ENCODE assay signal across 8 mouse cellular contexts in genomic region chr14:30594092-30594695, GRCm38 (mm10). TPM values are rescaled to one million over a fixed set of nuclear protein-coding genes. Genes with fewer than 3 reads are reported as not detected.
DNase-seq lines count a peak whose midpoint lies in the region; ATAC-seq and TF ChIP-seq lines count a peak whose summit lies in the region.

No protein-coding gene starts in this region.

- no peaks in the 10 kb centered on the region for H3K27me3 ChIP-seq in heart, embryonic 15.5 days
- H3K27me3 ChIP-seq in limb, embryonic 10.5 days (ENCODE audit: low read depth, poor library complexity, severe bottlenecking), result no peaks in the 10 kb centered on the region
- H3K27me3 ChIP-seq in midbrain, postnatal 0 days (ENCODE audit: insufficient read depth, low read length), result no peaks in the 10 kb centered on the region

- DNase-seq in adrenal gland, adult 2 months, result peak; percentile 78
- DNase-seq in adrenal gland, adult 18-20 months (ENCODE audit: low spot score in 2 of 2), result no peak
- DNase-seq in A20 (ENCODE audit: low read depth, low spot score), result peak; percentile 53
- peak; percentile 80 for DNase-seq in fibroblast of lung, adult 2 months (ENCODE audit: low read depth)
- peak; percentile 39 for DNase-seq in limb, embryonic 10.5 days (ENCODE audit: low spot score)
- peak; percentile 68 for DNase-seq in midbrain, postnatal 0 days (ENCODE audit: low spot score)
- DNase-seq in cerebellum, adult 11 months, result no peak

- peak; percentile 81 for ATAC-seq in heart, embryonic 15.5 days (replicated peaks; ENCODE audit: insufficient number of reproducible peaks, insufficient read depth, low FRiP score, low read depth)
- peak; percentile 62 for ATAC-seq in midbrain, postnatal 0 days (ENCODE audit: low FRiP score)

- H3K4me1 ChIP-seq in heart, embryonic 15.5 days (replicated peaks), result peaks cover 40% of the 10 kb centered on the region
- peaks cover 32% of the 10 kb centered on the region for H3K4me1 ChIP-seq in limb, embryonic 10.5 days
- H3K4me1 ChIP-seq in midbrain, postnatal 0 days (ENCODE audit: insufficient read depth, low read length), result no peaks in the 10 kb centered on the region

- 37% methylated on average over 7 of the region's 7 CpGs for WGBS in heart, embryonic 15.5 days
- 61% methylated on average over 7 of the region's 7 CpGs for WGBS in limb, embryonic 10.5 days
- WGBS in midbrain, postnatal 0 days, result 22% methylated on average over 7 of the region's 7 CpGs

- H3K4me3 ChIP-seq in heart, embryonic 15.5 days, result no peak overlapping the region
- no peak overlapping the region for H3K4me3 ChIP-seq in limb, embryonic 10.5 days
- no peak overlapping the region for H3K4me3 ChIP-seq in midbrain, postnatal 0 days (ENCODE audit: low read depth, low read length)

- no peak for TF ChIP-seq CTCF in midbrain, postnatal 0 days (IDR thresholded peaks at IDR 0.05)

- H3K9me3 ChIP-seq in heart, embryonic 15.5 days (replicated peaks), result no peaks in the 10 kb centered on the region
- no peaks in the 10 kb centered on the region for H3K9me3 ChIP-seq in limb, embryonic 10.5 days (replicated peaks)
- H3K9me3 ChIP-seq in midbrain, postnatal 0 days (ENCODE audit: low read length), result no peaks in the 10 kb centered on the region

- H3K4me2 ChIP-seq in heart, embryonic 15.5 days, result 0 out of 2 replicates have a peak overlapping the region, but pooled peaks have one; percentile 2
- H3K4me2 ChIP-seq in midbrain, postnatal 0 days (ENCODE audit: low read depth, low read length, poor library complexity, severe bottlenecking), result no peak overlapping the region

- peaks cover 18% of the 10 kb centered on the region for H3K36me3 ChIP-seq in heart, embryonic 15.5 days
- peaks cover 34% of the 10 kb centered on the region for H3K36me3 ChIP-seq in limb, embryonic 10.5 days
- H3K36me3 ChIP-seq in midbrain, postnatal 0 days (ENCODE audit: insufficient read depth, low read length), result no peaks in the 10 kb centered on the region

- peak overlapping the region; percentile 89 for H3K27ac ChIP-seq in heart, embryonic 15.5 days
- H3K27ac ChIP-seq in limb, embryonic 10.5 days, result peak overlapping the region; percentile 69
- peak overlapping the region; percentile 67; the same call in 1 of the 2 replicates for H3K27ac ChIP-seq in midbrain, postnatal 0 days (ENCODE audit: low read depth, low read length)

- peak overlapping the region; percentile 20; the same call in 1 of the 2 replicates for H3K9ac ChIP-seq in heart, embryonic 15.5 days
- H3K9ac ChIP-seq in midbrain, postnatal 0 days (replicated peaks; ENCODE audit: low read length, poor library complexity, severe bottlenecking), result 0 out of 2 replicates have a peak overlapping the region, but pooled peaks have one; percentile 3

RNA-seq across cellular contexts. Expression of gene Prkcd, which starts 31.8 kb away (rescaled TPM):
- 100 to 1,000 TPM in 1 of 2 experiments, 10 to 100 TPM in 1; 83.4 to 367 TPM for total RNA-seq in adrenal gland, adult 2 months (2021)
- polyA plus RNA-seq in adrenal gland, adult 2 months (2012; rRNA removed), result 266 and 407 TPM in 2 replicates
- 100 to 1,000 TPM; 123 to 353 TPM for total RNA-seq in adrenal gland, adult 18-20 months (2021)
- 37.5 and 49.6 TPM in 2 replicates for polyA plus RNA-seq in heart, embryonic 15.5 days (2015; fragmentation: Nextera tagmentation; extraction: Ambion mirVana)
- 26.0 and 36.8 TPM in 2 replicates for polyA plus RNA-seq in limb, embryonic 10.5 days (2016; fragmentation: Nextera tagmentation; extraction: Ambion mirVana)
- 17.0 and 19.1 TPM in 2 replicates for total RNA-seq in midbrain, postnatal 0 days (2014; rRNA removed)
- 12.1 and 13.2 TPM in 2 replicates for polyA plus RNA-seq in midbrain, postnatal 0 days (2015; fragmentation: Nextera tagmentation; extraction: Ambion mirVana)

RNA-seq across cellular contexts. Expression of gene Tkt, which starts 46.0 kb away (rescaled TPM):
- total RNA-seq in adrenal gland, adult 2 months (2021), result 1,000 to 10,000 TPM in 1 of 2 experiments, 100 to 1,000 TPM in 1; 736 to 1,496 TPM
- 1,206 and 1,589 TPM in 2 replicates for polyA plus RNA-seq in adrenal gland, adult 2 months (2012; rRNA removed)
- 1,000 to 10,000 TPM; 1,314 to 2,885 TPM for total RNA-seq in adrenal gland, adult 18-20 months (2021)
- polyA plus RNA-seq in heart, embryonic 15.5 days (2015; fragmentation: Nextera tagmentation; extraction: Ambion mirVana), result 65.8 and 112 TPM in 2 replicates
- 312 and 340 TPM in 2 replicates for polyA plus RNA-seq in limb, embryonic 10.5 days (2016; fragmentation: Nextera tagmentation; extraction: Ambion mirVana)
- total RNA-seq in midbrain, postnatal 0 days (2014; rRNA removed), result 364 and 388 TPM in 2 replicates
- polyA plus RNA-seq in midbrain, postnatal 0 days (2015; fragmentation: Nextera tagmentation; extraction: Ambion mirVana), result 241 and 251 TPM in 2 replicates

RNA-seq across cellular contexts. Expression of gene Rft1, which starts 60.0 kb away (rescaled TPM):
- total RNA-seq in adrenal gland, adult 2 months (2021), result 10 to 100 TPM; 24.7 to 25.4 TPM
- polyA plus RNA-seq in adrenal gland, adult 2 months (2012; rRNA removed), result 16.3 and 17.1 TPM in 2 replicates
- 10 to 100 TPM; 20.8 to 35.3 TPM for total RNA-seq in adrenal gland, adult 18-20 months (2021)
- polyA plus RNA-seq in heart, embryonic 15.5 days (2015; fragmentation: Nextera tagmentation; extraction: Ambion mirVana), result 8.8 and 11.5 TPM in 2 replicates
- polyA plus RNA-seq in limb, embryonic 10.5 days (2016; fragmentation: Nextera tagmentation; extraction: Ambion mirVana), result 16.6 and 19.3 TPM in 2 replicates
- 12.3 and 12.6 TPM in 2 replicates for total RNA-seq in midbrain, postnatal 0 days (2014; rRNA removed)
- polyA plus RNA-seq in midbrain, postnatal 0 days (2015; fragmentation: Nextera tagmentation; extraction: Ambion mirVana), result 9.6 TPM in 2 replicates

Comparison
In these comparisons a context has a peak if more than half of its experiments do, and no peak if none do; other contexts are left out.
1. DNase-seq: peak in adrenal gland, adult 2 months (single experiment), A20 (single experiment), fibroblast of lung, adult 2 months (single experiment), limb, embryonic 10.5 days (single experiment) and midbrain, postnatal 0 days (single experiment); none in adrenal gland, adult 18-20 months (0 of 2) and cerebellum, adult 11 months (single experiment).
2. Peak in every context shown above with its lines, with median percentiles within 50 percentile points of each other: H3K27ac ChIP-seq.